Mouse (Mus musculus) limb, embryonic 11.5 days (tissue): Measurements from ENCODE around the gene Bdh2. TPM values are rescaled to one million over a fixed set of nuclear protein-coding genes. Genes with fewer than 3 reads are reported as not detected.
A peak's percentile ranks its signal among the peaks of the same experiment; 100 is the strongest.

ENCODE experiments used
- ATAC-seq: fragments of 200-750 bp; cut with Nextera tagmentation; 2 replicates; pipeline ENCODE4 v1.8.0; 2017; ENCODE audit warnings: low read depth; ENCODE audit not compliant: insufficient number of reproducible peaks, low FRiP score, low TSS enrichment
- DNase-seq: peaks from one replicate; pipeline ENCODE4 v3.0.0-alpha.2; 2015; ENCODE audit warnings: low spot score
- H3K27ac ChIP-seq: fragments of 300-500 bp; sonication (generic); replicated peaks from 2 replicates; pipeline ENCODE4 v1.5.1; 2014; ENCODE audit warnings: low read depth, mild to moderate bottlenecking, low read length
- H3K27me3 ChIP-seq: fragments of 300-500 bp; sonication (generic); 2 replicates; pipeline ENCODE4 v1.6.1; 2014; ENCODE audit warnings: mild to moderate bottlenecking, low read length, mixed read lengths; ENCODE audit not compliant: control insufficient read depth, insufficient read depth
- H3K36me3 ChIP-seq: fragments of 300-500 bp; sonication (generic); 2 replicates; pipeline ENCODE4 v1.6.1; 2014; ENCODE audit warnings: mild to moderate bottlenecking, low read length, moderate library complexity, mixed read lengths; ENCODE audit not compliant: control insufficient read depth, insufficient read depth
- H3K4me1 ChIP-seq: fragments of 300-500 bp; sonication (generic); 2 replicates; pipeline ENCODE4 v1.6.1; 2014; ENCODE audit warnings: low read length, mixed read lengths; ENCODE audit not compliant: control insufficient read depth, insufficient read depth
- H3K4me2 ChIP-seq: fragments of 300-500 bp; sonication (generic); 2 replicates; pipeline ENCODE4 v1.6.1; 2014; ENCODE audit warnings: low read depth, mild to moderate bottlenecking, moderate library complexity; ENCODE audit not compliant: severe bottlenecking
- H3K4me3 ChIP-seq: fragments of 300-500 bp; sonication (generic); 2 replicates; pipeline ENCODE4 v1.5.1; 2014; ENCODE audit warnings: low read depth, low read length
- H3K9ac ChIP-seq: fragments of 300-500 bp; sonication (generic); 2 replicates; pipeline ENCODE4 v1.6.1; 2014; ENCODE audit warnings: mild to moderate bottlenecking, low read length
- H3K9me3 ChIP-seq: fragments of 300-500 bp; sonication (generic); 2 replicates; pipeline ENCODE4 v1.6.1; 2016; ENCODE audit warnings: low read length; ENCODE audit not compliant: control insufficient read depth
- WGBS: fragments of 180-500 bp; shearing (Covaris S2); extraction: QIAGEN DNeasy Blood & Tissue Kit; methylation state at CpG from one replicate; pipeline ENCODE4 v1.1.7; 2014; 5-methylcytosine and 5-hydroxymethylcytosine counted together
- polyA plus RNA-seq: library from polyadenylated mRNA; unstranded; fragments of >200 nt; fragmentation: Nextera tagmentation; extraction: Ambion mirVana; gene quantifications from 2 replicates; pipeline ENCODE4 v1.2.1, GENCODE M21; 2014

Bdh2 gene
- polyA plus RNA-seq, 1 experiment from 2014 or later = 9.2 TPM

DNA sequence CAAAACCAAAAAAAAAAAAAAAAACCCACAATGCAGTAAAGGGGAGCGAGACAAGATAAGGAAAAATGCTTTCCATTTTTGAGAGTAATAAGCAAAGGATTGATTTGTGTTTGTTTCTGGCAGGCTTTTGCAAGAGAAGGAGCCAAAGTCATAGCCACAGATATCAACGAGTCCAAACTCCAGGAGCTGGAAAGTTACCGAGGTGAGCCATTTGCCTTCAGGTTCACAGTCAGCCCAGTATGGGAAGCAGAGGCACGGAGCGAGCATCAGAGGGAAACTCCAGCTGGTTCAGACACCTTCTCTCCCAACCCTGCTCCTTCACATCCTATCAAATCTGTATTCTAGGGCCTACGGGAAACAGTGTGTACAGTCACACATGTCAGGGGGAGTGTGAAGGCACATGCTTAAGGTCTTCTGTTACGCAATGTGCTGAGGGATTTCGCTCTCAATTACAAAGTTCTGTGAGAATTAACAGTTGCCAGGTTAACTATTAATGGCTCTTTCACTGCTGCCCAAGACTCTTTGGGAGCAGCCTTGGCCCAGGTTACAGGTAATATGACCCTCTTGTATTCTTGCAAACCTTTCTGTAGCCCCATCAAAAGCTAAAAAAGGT lies 7.2 kb downstream of the Bdh2 start:
- H3K27ac ChIP-seq = no peak overlapping the region
- WGBS = 82% methylated on average over 8 of the region's 8 CpGs
- no peak for ATAC-seq
- DNase-seq = no peak
- H3K9ac ChIP-seq = no peak overlapping the region
- H3K36me3 ChIP-seq = no peaks in the 10 kb centered on the region
- no peaks in the 10 kb centered on the region for H3K4me1 ChIP-seq
- no peak overlapping the region for H3K4me2 ChIP-seq
- H3K9me3 ChIP-seq = no peaks in the 10 kb centered on the region
- H3K4me3 ChIP-seq = no peak overlapping the region
- no peaks in the 10 kb centered on the region for H3K27me3 ChIP-seq

DNA sequence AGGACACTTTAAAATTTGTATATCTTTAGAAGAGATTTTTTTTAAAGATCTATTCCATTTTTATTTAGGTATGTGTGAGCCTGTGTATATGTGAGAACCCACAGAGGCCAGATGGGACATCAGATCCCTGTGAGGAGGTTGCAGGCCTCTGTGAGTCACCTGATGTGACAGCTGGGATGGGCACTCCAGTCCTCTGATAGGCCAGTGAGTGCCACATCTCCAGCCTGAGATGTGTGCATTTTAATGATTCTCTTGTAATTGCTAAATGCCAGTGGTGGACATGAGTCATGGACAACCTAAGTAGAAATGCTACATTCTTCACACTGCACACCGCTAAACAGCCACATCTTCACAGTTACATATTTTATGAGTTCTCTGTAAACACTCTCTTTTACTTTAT lies 8.1 kb downstream of the Bdh2 start:
- WGBS = 96% methylated on average over 1 of the region's 1 CpGs
- Histone ChIP-seq H3K27me3 (no peaks in the 10 kb centered on the region), H3K4me3 (no peak overlapping the region), H3K9me3 (no peaks in the 10 kb centered on the region), H3K36me3 (no peaks in the 10 kb centered on the region), H3K9ac (no peak overlapping the region), H3K4me2 (no peak overlapping the region), H3K27ac (no peak overlapping the region), H3K4me1 (no peaks in the 10 kb centered on the region)
- ATAC-seq (no peak), DNase-seq (no peak)

DNA sequence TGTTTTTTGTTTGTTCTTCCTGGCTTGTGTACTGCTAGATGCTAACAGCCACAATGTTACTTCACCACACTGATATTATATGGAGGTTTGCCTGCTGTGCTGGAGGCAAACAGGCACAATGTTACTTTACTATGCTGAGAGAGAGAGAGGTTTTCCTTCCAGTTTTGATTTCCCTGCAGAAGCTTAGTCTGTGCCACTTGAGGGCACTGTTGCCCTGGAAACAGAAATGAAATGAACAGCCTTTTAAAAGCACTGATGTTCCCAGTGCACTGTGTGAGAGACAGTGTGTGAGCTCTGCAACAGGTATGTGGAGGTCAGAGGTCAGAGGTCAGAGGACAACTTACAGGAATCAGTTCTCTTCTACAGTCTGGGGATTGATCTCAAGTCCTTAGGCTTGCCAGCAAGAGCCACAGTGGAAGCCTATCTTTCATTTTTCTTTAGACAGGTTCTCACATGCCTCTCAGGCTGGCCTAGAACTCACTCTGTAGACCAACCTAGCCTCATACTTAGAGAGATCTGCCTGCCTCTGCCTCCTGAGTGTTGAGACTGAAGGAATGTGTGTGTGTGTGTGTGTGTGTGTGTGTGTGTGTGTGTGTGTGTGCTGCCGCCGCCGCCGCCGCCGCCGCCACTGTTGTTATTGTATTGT lies 9.4 kb downstream of the Bdh2 start:
- no peaks in the 10 kb centered on the region for H3K9me3 ChIP-seq
- H3K27me3 ChIP-seq = no peaks in the 10 kb centered on the region
- WGBS = 97% methylated on average over 7 of the region's 7 CpGs
- peak; percentile 73 for ATAC-seq
- no peak overlapping the region for H3K4me2 ChIP-seq
- H3K9ac ChIP-seq = no peak overlapping the region
- no peaks in the 10 kb centered on the region for H3K4me1 ChIP-seq
- H3K4me3 ChIP-seq = no peak overlapping the region
- no peak overlapping the region for H3K27ac ChIP-seq
- peak; percentile 66 for DNase-seq
- no peaks in the 10 kb centered on the region for H3K36me3 ChIP-seq

GRCm38 (mm10) chr3:135293703-135294102 lies 12.7 kb downstream of the Bdh2 start:
- no peaks in the 10 kb centered on the region for H3K9me3 ChIP-seq
- no peak overlapping the region for H3K4me2 ChIP-seq
- no peak overlapping the region for H3K4me3 ChIP-seq
- ATAC-seq (no peak), DNase-seq (no peak)
- no peak overlapping the region for H3K27ac ChIP-seq
- H3K9ac ChIP-seq = no peak overlapping the region
- H3K4me1 ChIP-seq = no peaks in the 10 kb centered on the region
- H3K27me3 ChIP-seq = no peaks in the 10 kb centered on the region
- no peaks in the 10 kb centered on the region for H3K36me3 ChIP-seq
- 67% methylated on average over 7 of the region's 7 CpGs for WGBS

GRCm38 (mm10) chr3:135295559-135295958 lies 14.5 kb downstream of the Bdh2 start:
- Histone ChIP-seq H3K27me3 (no peaks in the 10 kb centered on the region), H3K4me2 (no peak overlapping the region), H3K4me3 (no peak overlapping the region), H3K9ac (no peak overlapping the region), H3K27ac (no peak overlapping the region), H3K36me3 (no peaks in the 10 kb centered on the region), H3K9me3 (no peaks in the 10 kb centered on the region), H3K4me1 (no peaks in the 10 kb centered on the region)
- ATAC-seq = no peak
- WGBS = 85% methylated on average over 1 of the region's 1 CpGs
- DNase-seq = no peak

DNA sequence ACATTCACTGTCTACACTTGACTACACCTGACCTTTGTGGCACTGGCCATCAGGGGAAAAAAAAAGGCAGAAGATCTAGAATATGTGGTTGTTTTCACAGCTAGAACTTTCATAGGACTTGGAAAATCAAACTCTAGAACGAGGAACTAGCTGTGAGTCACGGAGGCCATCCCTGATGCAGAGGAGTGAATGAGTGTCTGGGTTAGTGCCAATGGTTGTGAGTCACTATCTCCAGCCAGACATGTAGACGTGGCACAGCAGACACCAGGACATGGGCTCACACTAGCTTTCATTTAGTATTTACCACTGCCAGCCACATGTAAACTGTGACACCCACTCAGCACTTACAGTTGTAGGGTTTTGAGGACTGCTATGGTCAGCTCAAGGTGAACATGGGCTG lies 17.5 kb downstream of the Bdh2 start:
- Histone ChIP-seq H3K4me3 (no peak overlapping the region), H3K27me3 (no peaks in the 10 kb centered on the region), H3K4me1 (no peaks in the 10 kb centered on the region), H3K4me2 (no peak overlapping the region), H3K27ac (no peak overlapping the region), H3K9me3 (no peaks in the 10 kb centered on the region), H3K36me3 (no peaks in the 10 kb centered on the region), H3K9ac (no peak overlapping the region)
- WGBS = 84% methylated on average over 3 of the region's 3 CpGs
- no peak for DNase-seq
- ATAC-seq = no peak

- no peak for DNase-seq
- Histone ChIP-seq H3K4me1 (no peaks in the 10 kb centered on the region), H3K36me3 (no peaks in the 10 kb centered on the region), H3K4me2 (no peak overlapping the region), H3K27ac (no peak overlapping the region), H3K4me3 (no peak overlapping the region), H3K9ac (no peak overlapping the region), H3K9me3 (no peaks in the 10 kb centered on the region), H3K27me3 (no peaks in the 10 kb centered on the region)
- 75% methylated on average over 6 of the region's 6 CpGs for WGBS
- ATAC-seq = no peak
These were observed 19.1 kb downstream of the Bdh2 start for GRCm38 (mm10) chr3:135300081-135300480.

DNA sequence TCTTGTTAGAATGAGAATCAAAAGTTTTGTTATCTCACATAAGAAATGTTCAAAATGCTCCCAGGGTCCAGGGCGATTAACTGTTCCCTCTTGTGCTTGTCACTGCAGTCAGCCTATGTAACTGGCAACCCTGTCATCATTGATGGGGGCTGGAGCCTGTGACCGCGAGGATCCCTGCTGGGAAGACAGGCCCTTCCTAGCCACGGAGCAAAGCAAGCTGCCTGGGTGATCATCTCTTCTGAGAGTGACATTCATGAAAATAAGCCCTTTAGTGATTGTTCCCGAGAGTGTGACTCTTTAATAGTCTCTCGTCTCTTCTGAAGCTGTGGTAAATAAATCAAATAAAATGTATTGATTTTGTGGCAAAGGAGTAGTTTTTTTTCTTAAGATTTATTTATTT lies 23.0 kb downstream of the Bdh2 start:
- Histone ChIP-seq H3K36me3 (no peaks in the 10 kb centered on the region), H3K9ac (no peak overlapping the region), H3K4me1 (no peaks in the 10 kb centered on the region; the same call in 1 of the 2 replicates), H3K4me3 (no peak overlapping the region), H3K9me3 (no peaks in the 10 kb centered on the region), H3K27me3 (no peaks in the 10 kb centered on the region), H3K27ac (no peak overlapping the region), H3K4me2 (no peak overlapping the region)
- no peak for ATAC-seq
- 27% methylated on average over 6 of the region's 6 CpGs for WGBS
- DNase-seq = no peak

- no peak overlapping the region for H3K9ac ChIP-seq
- no peak overlapping the region for H3K4me2 ChIP-seq
- ATAC-seq = no peak
- H3K27ac ChIP-seq = no peak overlapping the region
- H3K4me3 ChIP-seq = no peak overlapping the region
- no peaks in the 10 kb centered on the region for H3K27me3 ChIP-seq
- WGBS = 38% methylated on average over 9 of the region's 9 CpGs
- no peaks in the 10 kb centered on the region for H3K9me3 ChIP-seq
- H3K36me3 ChIP-seq = no peaks in the 10 kb centered on the region
- DNase-seq = no peak
- no peaks in the 10 kb centered on the region; the same call in 1 of the 2 replicates for H3K4me1 ChIP-seq
These were observed 23.5 kb downstream of the Bdh2 start for GRCm38 (mm10) chr3:135304566-135304965.
